Mouse (Mus musculus) common myeloid progenitor, adult 5-6 weeks (primary cell): ENCODE measurements around the gene Ctdsp2. TPM values are rescaled to one million over a fixed set of nuclear protein-coding genes. Genes with fewer than 3 reads are reported as not detected.

Experiments
- ATAC-seq: replicated peaks from 2 replicates; pipeline ENCODE4 v1.8.0; 2016; ENCODE audit warnings: low read depth, mild to moderate bottlenecking, moderate TSS enrichment, inconsistent platforms; ENCODE audit not compliant: poor library complexity, severe bottlenecking
- total RNA-seq: library from RNA; stranded (forward); fragments of 200-1000, 187-1606 nt; gene quantifications from 2 replicates; pipeline ENCODE4 v1.2.3, GENCODE M21; 2017

Ctdsp2 gene
- total RNA-seq, 1 experiment from 2014 or later = 42.8 TPM

DNA sequence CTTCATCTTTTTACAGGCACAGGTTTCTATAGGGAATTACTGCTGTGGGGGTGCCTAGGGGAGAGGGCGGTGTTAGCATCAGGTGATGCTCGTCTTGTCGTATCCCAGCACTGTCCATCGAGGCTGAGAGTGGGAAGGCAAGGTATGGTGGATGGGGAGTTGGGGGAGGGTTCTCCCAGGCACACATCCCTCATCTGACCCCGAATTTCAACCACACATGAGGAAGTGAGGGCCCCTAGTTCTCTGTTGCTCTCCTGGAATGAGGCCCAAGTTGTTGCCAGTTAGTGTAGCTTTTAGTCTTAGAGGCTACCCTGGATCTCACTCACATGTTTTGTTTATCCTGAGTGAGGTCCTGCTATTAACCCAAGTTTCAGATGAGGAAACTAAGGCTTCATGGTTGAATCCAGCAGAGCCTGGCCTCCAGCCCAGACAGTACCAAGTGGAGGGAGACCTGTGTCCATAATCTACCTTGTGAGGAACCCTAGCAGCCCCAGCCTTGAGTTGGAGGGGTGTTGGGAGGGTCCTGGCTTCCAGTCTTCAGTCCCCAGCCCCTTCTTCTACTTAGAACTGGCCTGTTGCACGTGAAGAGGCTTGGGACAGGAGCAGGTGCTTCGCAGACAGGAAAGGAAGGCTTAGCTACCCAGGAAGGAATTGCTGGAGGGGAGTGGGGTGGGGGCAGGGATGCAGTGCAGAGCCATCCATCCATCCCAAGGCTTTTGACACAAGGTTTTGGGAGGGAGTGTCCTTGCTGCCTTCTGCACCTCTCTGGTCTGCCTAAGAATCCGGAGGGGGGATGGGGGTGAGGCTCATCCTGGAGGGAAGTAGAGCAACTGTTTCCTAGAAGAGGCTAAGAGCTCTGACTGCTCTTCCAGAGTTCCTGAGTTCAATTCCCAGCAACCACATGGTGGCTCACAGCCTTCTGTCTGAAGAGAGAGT lies 8.9 kb downstream of the Ctdsp2 start:
- ATAC-seq = peak; percentile 15

DNA sequence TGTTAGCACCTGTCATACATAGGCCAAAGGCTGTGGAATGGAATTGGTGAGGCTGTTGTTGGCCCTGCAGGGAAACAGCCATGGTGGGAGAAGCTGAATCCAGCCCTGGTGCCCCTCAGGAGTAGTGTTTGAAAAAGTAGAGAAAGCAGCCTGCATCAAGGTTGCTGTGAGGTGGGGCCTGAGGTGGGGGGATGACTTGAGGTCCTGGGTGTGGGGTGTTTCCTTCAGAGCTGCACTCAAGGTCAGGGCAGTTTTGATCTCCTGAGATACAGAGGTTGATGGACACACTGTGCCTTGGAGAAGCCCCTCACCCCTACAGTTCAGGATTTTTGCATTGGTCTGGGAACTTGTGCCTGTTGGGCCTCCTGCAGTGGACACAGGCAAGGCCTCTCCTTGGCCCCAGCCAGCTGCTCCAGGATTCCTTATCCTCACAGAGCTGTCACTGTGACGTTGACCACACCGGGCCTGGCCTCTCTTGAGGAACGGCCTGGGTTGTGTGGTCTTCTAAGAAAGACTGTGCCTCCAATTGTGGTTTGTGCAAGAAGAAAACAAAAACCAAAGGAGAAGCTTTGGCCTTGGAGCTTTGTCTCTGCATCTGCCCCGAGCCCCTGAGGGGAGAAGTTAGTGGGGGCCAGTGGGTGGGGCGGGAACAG lies 10.1 kb downstream of the Ctdsp2 start:
- peak; percentile 29 for ATAC-seq

DNA sequence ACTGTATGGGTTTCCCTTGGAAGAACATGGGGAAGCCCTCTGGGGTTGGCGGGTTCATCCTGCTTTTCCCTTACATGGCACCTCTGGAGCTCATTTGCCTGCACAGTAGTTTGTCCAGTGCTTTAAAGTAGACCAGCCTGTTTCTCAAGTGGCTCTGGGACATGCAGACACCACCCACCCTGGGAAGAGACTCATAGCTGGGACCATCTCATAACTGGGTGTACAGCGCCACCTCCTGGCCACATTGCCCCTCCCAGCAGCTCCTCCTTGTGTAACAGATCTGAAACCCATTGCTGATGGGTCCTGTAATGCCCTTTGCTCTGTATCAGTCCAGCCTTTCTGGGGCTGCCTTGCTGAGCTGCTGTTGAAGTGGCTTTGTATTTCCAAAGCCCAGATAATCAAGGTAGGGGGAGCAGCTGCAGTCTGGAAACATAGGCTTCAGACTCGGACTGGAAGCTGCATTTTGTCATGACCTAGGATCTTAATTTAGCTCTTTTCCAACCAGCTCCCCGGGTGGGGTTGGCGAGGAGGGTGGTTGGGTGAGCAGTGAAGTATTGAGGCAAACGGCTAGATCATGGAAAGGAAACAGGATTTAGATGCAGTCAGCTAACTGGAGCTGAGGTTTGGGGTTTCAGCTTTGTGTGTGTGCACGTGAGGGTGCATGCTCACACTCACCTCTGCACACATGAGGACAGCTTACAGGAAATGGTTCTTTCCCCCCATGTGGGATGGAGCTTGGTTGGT lies 12.0 kb downstream of the Ctdsp2 start:
- ATAC-seq = peak; percentile 71

DNA sequence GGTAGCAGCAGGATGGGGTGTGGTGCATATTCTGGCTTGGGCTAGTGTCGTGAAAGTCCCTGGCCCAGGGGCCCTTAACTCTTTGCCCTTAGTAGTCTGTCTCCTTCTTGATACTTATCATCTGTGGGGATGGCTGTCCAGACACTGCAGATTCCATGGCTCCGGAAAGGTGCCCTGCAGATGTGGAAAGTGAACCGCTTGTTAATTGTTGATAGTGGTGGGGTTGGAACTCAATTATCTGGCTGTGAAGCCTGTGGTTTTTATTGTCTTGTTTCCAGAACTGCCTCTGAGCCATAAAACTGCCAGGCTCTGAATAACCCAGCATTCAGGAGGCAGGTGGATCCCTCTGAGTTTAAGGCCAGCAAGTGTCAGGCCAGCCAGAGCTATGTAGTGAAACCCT lies 13.2 kb downstream of the Ctdsp2 start:
- no peak for ATAC-seq

DNA sequence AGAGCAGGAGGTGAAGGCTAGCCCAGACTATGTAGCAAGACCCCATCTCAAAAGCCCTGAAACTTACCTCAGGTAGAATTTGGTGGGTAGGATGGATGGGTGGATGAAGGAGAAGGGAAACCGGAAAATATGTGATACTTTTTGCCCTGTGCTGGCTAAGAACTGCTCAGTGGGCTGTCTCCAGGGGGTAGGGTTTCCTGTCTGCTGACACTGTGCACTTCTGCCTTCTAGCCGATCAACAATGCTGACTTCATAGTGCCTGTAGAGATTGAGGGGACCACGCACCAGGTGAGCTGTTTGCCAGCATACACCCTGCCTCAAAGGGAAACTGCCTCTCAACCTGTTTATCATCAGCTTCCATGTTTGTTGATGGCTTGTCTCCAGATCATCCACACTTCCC lies 15.1 kb downstream of the Ctdsp2 start:
- ATAC-seq = no peak

DNA sequence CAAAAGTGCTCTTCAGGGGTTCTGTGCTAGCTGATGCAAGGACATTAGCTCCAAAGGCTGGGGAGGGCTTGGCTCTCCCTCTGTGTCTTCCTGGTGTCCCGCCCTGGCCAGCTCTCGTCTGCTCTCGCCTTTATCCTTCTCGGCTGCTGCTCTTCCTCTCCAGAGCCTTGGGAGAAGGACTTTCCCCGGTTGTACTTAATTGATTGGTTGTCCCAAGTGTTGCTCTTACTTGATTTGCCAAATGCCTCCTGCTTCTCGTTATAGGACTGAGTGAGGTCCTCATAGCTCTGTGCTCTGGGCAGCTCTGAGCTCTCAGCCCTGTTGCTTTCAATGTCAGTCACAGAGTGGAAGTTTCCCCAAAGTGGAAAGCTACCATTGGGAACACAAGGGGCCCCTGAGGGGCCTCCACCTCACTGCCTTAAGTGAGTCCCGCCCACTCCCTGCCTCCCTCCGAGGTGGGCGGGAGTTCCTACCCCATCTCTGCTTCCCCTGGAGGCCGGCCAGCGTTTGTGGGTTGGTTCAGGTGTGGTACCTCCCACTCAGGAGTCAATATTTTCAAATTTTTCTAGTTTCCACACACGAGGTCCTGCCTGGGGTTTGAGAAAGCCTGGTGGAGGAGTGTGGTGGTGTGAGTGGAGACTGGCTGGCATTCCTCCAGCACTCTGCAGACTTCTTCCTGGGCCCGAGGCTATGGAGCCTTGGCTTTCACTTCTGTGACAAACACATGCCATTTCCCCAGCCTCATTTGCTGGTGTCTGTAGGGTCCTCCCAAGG lies 19.0 kb downstream of the Ctdsp2 start:
- no peak for ATAC-seq

DNA sequence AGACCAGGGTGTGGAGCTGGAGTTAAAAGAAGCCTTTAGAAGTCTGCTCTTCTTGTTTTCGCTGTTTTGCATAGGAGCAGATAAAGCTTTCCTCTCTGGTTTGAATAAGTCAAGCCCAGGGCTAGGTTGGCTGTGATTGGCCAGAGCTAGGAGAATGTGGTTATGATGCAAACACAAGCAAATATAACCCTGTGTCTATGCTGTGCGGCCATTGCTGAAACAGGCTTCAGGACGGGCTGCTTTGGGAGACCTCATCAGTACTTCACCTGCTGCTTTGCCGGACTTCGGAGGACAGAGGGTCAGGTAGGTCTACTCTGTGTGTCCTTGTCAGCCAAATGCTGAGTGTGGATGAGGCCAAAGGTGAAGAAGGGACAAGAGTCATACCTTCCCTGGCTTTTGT lies 22.0 kb downstream of the Ctdsp2 start, which contains the start of gene Avil:
Avil (plus strand) TSS at position 181 of the 400 bp plus-strand sequence.
- no peak for ATAC-seq

DNA sequence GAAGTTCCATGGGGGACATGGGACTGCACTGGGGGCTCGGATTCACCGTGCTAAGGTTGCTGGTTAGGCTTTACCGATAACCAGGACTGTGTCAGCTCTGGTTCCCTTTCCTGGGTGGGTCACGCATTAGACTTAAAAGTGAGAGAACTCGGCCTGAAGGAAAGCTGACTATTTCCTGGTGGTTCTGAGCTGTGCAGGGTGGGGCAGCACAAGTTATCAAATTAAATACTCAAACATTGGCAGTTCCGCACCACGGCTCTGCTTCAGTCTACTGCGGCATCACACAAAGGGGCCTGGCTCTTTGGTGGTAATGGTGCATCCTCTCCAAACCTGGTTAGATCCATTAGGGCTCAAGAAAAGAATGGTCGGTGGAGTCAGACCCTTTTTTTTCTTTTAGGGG lies 22.8 kb downstream of the Ctdsp2 start:
- ATAC-seq = no peak

DNA sequence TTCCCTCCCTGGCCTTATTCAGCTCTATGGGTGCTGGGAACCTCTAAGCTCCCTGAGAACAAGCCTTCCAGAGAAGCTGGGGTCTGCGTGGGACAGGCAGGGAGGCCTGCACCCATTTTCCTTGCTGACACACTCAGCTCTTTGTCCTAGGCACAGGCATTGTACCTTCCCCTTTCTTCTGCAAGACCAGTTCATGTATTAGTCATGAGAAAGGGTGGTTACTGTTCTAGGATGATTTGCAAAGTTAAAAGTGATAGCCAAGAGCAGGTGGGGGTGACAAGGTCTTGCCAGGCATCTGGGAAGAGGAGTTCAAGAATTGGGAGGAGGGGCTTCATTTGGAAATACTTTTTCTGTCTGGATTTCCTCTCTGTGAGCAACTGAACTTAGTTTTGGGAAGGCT lies 23.5 kb downstream of the Ctdsp2 start:
- peak; percentile 7; the same call in 1 of the 2 replicates for ATAC-seq

DNA sequence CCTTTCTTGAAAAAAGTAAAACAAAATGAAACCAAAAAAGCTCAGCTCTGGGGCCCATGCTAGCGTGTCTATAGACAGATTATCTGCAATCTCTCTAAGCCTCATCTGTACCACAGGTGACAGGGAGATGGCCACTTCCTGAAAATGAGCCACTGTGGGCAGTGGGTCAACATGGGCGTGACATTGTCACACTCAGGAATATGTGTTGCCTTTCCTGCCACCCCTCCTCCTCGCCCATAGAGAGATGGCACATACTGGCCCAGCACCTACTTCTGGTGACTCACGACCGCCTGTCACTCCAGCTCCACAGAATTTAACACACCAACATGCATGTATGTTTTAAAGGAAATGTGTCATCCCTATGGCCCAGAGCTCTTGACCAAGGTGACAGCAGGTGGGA lies 24.2 kb downstream of the Ctdsp2 start:
- ATAC-seq = peak; percentile 28; the same call in 1 of the 2 replicates

DNA sequence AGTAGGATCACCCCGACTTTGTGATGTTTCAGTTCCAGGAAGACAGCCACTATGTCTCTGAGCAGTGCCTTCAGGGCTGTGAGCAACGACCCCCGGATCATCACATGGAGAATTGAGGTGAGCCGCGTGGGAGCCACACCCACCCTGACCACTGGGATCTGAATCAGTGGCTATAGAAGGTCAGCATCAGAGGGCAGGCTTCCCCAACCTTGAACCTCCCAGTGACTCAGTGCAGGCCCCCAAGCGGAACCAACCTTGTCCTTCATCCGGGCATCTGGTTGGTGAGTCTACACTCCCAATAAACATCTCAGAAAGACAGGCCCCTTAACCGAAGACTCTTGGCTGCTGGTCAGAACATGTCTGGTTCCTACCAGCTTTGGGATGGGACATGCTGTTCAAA lies 24.8 kb downstream of the Ctdsp2 start:
- ATAC-seq = no peak

DNA sequence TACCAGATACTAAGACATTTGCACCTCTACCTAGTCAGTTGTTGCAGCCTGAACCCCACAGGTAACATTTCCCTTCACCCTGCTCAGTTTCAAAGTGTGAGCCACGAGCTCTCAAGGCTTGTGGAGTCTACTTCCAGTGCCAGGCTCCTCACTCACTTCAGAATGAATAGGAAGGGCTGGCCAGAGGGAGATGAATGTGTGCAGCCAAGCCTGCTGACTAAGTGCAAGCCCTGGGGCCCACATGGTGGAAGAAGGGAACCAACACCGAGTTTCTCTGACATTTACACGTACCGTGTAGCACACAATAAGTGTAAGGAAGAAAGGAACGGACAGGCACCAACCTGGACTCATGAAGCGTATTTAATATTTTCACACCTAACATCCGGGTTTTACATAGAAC lies 25.3 kb downstream of the Ctdsp2 start:
- no peak for ATAC-seq

DNA sequence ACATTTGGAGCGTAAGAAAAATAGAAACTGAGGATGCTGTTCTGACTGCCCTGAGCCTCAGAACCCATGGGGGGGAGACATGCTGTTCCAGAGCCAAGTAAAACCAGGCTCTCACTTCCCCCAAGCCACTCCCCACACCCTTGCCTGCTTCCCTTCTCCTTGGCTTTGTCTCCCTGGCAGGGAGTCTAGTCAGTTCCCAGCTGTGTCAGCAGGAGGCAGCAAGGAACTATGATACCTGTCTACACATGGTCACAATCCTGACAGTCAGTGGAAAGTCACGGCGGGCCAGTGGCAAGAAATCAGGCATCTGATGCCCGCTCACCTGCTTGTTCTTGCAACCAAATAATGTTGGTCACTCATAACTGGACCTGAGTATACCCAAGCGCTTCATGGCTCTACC lies 38.0 kb downstream of the Ctdsp2 start:
- peak; percentile 81 for ATAC-seq

DNA sequence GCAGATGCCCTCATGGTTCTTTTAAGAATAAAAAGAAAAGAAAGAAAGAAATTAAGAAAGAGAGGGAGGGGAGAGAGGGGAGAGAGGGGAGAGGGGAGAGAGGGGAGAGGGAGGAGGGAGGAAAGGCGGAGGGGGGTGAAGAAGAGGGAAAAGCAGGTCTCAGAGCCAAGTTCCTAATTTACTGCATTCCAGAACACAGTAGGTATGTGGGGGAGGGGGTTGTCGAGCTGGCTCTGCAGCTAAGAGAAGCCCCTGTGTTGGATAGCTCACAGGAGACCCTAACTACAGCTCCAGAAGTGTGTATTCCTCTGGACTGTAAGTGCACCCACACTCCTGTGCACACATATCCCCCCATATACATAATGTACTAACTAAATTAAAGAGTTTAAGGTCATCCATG lies 38.6 kb downstream of the Ctdsp2 start:
- no peak for ATAC-seq

DNA sequence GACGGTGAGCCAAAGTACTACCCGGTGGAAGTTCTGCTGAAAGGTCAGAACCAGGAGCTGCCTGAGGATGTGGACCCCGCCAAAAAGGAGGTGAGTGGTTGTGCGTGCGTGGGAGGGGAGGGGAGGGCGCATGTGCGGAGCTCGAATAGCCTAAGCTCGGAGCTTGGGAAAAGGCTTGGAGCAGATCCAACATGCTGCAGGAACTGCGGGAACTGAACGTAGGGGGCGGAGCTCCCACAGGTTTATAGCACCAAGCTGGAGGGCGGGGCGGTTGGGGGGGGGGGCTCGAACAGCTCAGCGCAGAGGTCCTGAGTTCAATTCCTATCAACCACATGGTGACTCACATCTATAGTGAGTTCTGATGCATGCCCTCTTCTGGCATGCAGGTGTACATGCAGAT lies 39.9 kb downstream of the Ctdsp2 start:
- no peak for ATAC-seq

DNA sequence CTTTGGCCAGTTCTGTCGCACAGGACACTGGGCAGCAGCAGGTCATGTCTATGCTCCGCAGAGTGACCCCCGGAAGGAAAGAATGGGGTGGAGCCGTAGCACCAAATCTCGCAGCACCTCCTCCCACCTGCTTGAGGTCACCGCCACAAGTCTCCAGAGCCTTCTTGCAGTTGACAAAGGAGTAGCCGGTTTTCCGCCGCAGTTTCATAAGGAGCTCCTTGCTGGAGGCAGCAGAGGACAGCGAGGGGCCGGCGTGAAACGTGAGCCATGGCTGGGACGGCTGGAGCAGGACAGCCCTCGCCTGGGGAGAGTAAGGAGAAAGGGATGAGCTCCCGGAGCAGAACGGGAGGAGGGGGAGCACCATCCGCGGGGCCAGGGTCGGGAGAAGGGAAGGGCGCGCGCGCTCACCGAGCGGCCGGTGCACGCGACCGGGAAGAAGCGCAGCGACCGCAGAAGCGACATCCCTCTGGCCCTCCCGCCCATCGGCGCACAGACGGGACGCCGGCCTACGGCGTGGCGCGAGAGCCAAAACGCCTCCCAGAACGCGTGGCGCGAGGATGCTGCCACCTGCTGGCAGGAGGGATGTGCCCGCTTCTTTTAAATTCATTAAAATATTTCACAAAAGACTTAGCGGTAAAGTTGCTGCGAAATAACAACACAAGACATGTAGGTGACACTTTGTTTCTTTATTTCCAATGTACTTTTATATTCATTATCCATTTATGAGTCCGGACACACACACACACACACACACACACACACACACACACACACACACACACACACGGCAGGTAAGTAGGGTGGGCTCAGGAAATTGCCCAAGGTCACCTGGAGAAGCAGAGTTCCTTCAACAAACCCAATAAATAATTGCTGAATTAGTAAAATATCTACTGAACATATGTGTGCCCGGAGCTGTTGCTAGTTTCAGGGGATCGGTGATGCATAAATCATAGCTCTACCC lies 52.1 kb downstream of the Ctdsp2 start, which contains the start of gene Tsfm:
Tsfm (minus strand) TSS at position 505 of the 961 bp plus-strand sequence.
- ATAC-seq = peak; percentile 94

DNA sequence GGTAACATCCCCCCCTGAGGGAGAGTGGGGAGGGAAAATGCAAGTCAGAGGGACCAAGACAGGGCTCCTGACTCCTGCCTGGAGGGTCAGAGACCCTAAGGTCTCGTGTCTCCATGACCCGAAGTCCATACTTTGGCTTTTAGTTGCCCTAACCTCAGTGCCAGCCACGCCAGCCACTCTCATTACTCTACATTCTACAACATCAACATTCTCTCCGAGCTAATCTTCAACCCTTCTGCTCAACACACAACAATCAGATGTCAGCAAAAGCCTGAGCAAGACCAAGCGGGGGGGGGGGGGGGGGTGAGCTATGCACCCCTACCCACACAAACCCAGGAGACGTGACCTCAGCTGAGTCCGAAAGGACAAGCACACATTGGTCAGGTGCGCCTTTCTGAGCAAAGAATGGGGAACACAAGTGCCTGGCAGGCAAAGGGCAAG lies 54.8 kb downstream of the Ctdsp2 start:
- ATAC-seq = no peak

DNA sequence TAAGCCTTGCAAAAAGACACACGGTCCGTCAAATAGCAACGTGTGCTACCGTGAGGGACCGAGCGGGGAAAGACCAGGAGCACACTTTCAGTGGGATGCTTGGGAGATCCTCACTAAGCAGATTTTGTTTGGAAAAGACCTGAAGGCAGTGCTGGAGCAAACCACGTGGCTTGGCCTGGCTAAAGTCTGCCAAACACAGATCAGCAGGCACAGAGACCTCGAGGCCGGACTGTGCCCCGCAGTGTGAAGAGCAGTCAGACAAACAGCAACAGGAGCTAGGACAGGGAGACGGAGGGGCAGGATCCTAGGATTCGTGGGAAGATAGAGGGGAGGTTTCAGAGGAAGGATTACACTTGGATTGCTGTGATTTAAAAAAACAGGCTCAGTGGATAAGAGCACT lies 57.8 kb downstream of the Ctdsp2 start:
- ATAC-seq = no peak

DNA sequence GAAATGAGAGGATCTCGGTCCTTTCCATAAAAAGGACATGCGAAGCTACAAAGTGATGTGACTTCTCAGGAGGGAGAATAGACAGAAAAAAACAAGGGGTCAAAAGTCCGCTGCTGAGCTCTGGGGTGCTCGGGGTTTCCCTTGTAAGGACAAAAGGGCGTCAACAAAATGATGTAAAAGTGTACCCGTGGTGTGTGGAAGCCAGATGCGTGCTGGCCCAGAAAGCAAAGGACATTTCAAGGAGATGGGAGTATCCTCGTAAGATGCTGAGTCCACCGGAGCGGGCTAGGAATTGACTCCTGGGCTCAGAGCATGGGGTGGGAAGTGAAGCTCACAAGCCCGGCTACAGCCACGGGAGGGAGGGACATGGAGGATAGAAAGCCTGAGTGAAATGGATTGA lies 59.1 kb downstream of the Ctdsp2 start:
- ATAC-seq = no peak
